Mouse (Mus musculus) erythroblast, embryonic 14.5 days (primary cell): ENCODE measurements at regions not wholly inside any gene's neighbourhood (a gene's known extent, or its start where the extent isn't known, plus 50 kb on each side); places are given as distances from the start of the nearest gene placed in this dataset.

ENCODE experiments used
- H3K27me3 ChIP-seq: 2 replicates; pipeline ENCODE4 v1.6.1; 2012; ENCODE audit warnings: inconsistent platforms; ENCODE audit not compliant: control insufficient read depth
- H3K36me3 ChIP-seq: 2 replicates; pipeline ENCODE4 v1.6.1; 2012; ENCODE audit warnings: mild to moderate bottlenecking, inconsistent platforms; ENCODE audit not compliant: control insufficient read depth
- H3K4me1 ChIP-seq: 2 replicates; pipeline ENCODE4 v1.6.1; 2012; ENCODE audit warnings: inconsistent platforms; ENCODE audit not compliant: control insufficient read depth
- H3K4me3 ChIP-seq: replicated peaks from 2 replicates; pipeline ENCODE3; 2012; ENCODE audit warnings: moderate library complexity, mild to moderate bottlenecking, inconsistent platforms
- H3K9me3 ChIP-seq: 2 replicates; pipeline ENCODE4 v1.6.1; 2012; ENCODE audit warnings: low read length, inconsistent platforms, mixed read lengths; ENCODE audit not compliant: control insufficient read depth
- GATA1 ChIP-seq: IDR thresholded peaks from 2 replicates; pipeline ENCODE4 v1.6.1; 2012; ENCODE audit warnings: low read length, inconsistent platforms, mixed read lengths
- TAL1 ChIP-seq: IDR thresholded peaks from 3 replicates; pipeline ENCODE4 v1.6.1; 2012; ENCODE audit warnings: low read length, inconsistent platforms, mixed read lengths

- TF ChIP-seq GATA1, result no peak
- no peak for TF ChIP-seq TAL1
- H3K27me3 ChIP-seq, result no peaks in the 10 kb centered on the region
- H3K4me3 ChIP-seq, result no peak overlapping the region
- no peaks in the 10 kb centered on the region for H3K36me3 ChIP-seq
- H3K4me1 ChIP-seq, result no peaks in the 10 kb centered on the region
- H3K9me3 ChIP-seq, result no peaks in the 10 kb centered on the region
These were observed 272.8 kb upstream of the Zeb2 start for GRCm38 (mm10) chr2:45389902-45390492.

GRCm38 (mm10) chr2:45371268-45371667 is 254.1 kb upstream of the Zeb2 start:
- no peaks in the 10 kb centered on the region for H3K27me3 ChIP-seq
- H3K9me3 ChIP-seq, result no peaks in the 10 kb centered on the region
- no peaks in the 10 kb centered on the region for H3K4me1 ChIP-seq
- no peaks in the 10 kb centered on the region for H3K36me3 ChIP-seq
- no peak for TF ChIP-seq GATA1
- no peak for TF ChIP-seq TAL1
- no peak overlapping the region for H3K4me3 ChIP-seq

DNA sequence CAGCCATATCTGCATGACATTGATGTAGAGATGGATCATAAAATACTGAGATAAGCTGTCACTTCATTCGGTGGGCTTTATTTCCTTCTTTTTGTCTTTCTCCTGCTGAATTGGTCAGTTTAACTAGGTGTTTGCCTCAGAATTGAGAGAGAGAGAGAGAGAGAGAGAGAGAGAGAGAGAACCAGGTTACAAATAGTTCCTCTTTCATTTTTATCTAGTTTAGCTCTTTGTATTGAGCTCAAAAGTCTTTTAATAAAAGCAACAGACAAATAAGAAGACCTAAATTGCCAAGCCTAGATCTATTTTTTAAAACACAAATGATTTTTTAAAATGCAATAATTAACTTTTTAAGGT is 253.4 kb upstream of the Zeb2 start:
- TF ChIP-seq GATA1, result no peak
- no peak for TF ChIP-seq TAL1
- Histone ChIP-seq H3K4me1 (no peaks in the 10 kb centered on the region), H3K9me3 (no peaks in the 10 kb centered on the region), H3K36me3 (no peaks in the 10 kb centered on the region), H3K27me3 (no peaks in the 10 kb centered on the region), H3K4me3 (no peak overlapping the region)

DNA sequence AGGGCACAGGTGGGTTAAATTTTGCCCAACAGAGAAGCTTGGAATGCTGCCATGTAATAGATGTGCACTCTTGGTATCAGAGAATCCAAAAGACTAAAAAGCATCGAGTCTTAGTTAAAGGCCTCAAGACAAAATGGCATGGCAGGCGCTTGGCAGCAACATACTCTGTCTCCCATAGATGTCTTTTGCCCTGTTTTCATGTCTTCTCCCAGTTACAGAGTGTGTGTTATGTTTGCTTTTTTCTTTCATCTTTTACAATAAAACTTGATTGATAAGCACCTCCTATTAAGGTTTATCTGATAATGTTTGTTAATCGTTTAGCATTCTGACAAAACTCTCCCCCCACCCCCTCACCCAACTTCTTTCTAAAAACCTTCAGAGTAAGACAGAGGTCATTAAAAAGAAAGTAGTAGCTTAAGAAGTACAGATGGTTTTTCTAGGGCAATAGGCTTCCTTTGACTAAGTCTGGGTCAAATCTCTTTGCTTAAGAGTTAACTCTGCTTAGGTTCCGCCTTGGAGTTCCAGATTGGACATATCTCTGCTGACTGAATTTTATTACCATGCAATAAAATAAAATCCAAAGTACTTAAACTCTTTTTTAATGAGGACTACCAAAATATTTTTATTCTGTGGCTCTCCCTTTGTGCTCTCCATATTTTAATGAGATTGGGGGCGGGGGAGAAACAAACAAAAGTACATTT is 252.9 kb upstream of the Zeb2 start:
- no peaks in the 10 kb centered on the region for H3K27me3 ChIP-seq
- no peak for TF ChIP-seq TAL1
- no peak for TF ChIP-seq GATA1
- H3K4me1 ChIP-seq, result no peaks in the 10 kb centered on the region
- no peak overlapping the region for H3K4me3 ChIP-seq
- H3K36me3 ChIP-seq, result no peaks in the 10 kb centered on the region
- no peaks in the 10 kb centered on the region for H3K9me3 ChIP-seq

GRCm38 (mm10) chr2:45369432-45369831 is 252.2 kb upstream of the Zeb2 start:
- Histone ChIP-seq H3K4me3 (no peak overlapping the region), H3K36me3 (no peaks in the 10 kb centered on the region), H3K27me3 (no peaks in the 10 kb centered on the region), H3K4me1 (no peaks in the 10 kb centered on the region), H3K9me3 (no peaks in the 10 kb centered on the region)
- TF ChIP-seq TAL1, result no peak
- no peak for TF ChIP-seq GATA1

- Histone ChIP-seq H3K9me3 (no peaks in the 10 kb centered on the region), H3K27me3 (no peaks in the 10 kb centered on the region), H3K4me3 (no peak overlapping the region), H3K4me1 (no peaks in the 10 kb centered on the region), H3K36me3 (no peaks in the 10 kb centered on the region)
- no peak for TF ChIP-seq GATA1
- TF ChIP-seq TAL1, result no peak
These were observed 250.4 kb upstream of the Zeb2 start for GRCm38 (mm10) chr2:45367436-45368193.

DNA sequence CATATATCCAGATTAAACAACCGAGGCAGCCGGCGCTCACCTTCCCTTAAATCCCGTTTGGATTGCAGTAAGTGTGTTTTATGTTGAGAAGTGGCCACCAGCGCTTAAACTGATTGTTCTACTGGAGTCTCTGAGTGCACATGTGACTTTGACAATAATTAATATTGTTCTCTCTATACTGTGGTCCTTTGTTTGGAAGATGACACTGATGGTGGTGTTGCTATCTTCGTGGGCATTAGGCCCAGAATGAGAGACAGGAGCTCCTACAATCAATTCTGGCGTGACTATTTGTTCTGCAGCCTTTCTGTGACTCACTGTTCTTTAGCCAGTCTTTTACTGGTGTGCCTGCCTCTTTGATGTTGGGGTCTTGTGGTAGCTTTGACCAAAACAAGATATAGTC is 240.1 kb upstream of the Zeb2 start:
- Histone ChIP-seq H3K4me3 (no peak overlapping the region), H3K4me1 (no peaks in the 10 kb centered on the region), H3K27me3 (no peaks in the 10 kb centered on the region), H3K36me3 (no peaks in the 10 kb centered on the region), H3K9me3 (no peaks in the 10 kb centered on the region)
- no peak for TF ChIP-seq TAL1

GRCm38 (mm10) chr2:45356558-45357170 is 239.5 kb upstream of the Zeb2 start:
- no peaks in the 10 kb centered on the region for H3K27me3 ChIP-seq

GRCm38 (mm10) chr2:45356021-45356420 is 238.8 kb upstream of the Zeb2 start:
- no peaks in the 10 kb centered on the region for H3K9me3 ChIP-seq
- H3K4me3 ChIP-seq, result no peak overlapping the region
- no peaks in the 10 kb centered on the region for H3K36me3 ChIP-seq
- no peaks in the 10 kb centered on the region for H3K27me3 ChIP-seq
- H3K4me1 ChIP-seq, result peaks cover 6% of the 10 kb centered on the region
- TF ChIP-seq TAL1 (no peak), GATA1 (no peak)

More at GRCm38 (mm10) chr2:45356558-45357170, 239.5 kb upstream of the Zeb2 start:
- H3K4me1 ChIP-seq, result peaks cover under 1% of the 10 kb centered on the region
- TF ChIP-seq TAL1 (no peak), GATA1 (no peak)
- H3K36me3 ChIP-seq, result no peaks in the 10 kb centered on the region
- no peaks in the 10 kb centered on the region for H3K9me3 ChIP-seq
- H3K4me3 ChIP-seq, result no peak overlapping the region
